Mouse (Mus musculus) CH12.LX (cell line): Measurements from ENCODE around the gene Olfr832. TPM values are rescaled to one million over a fixed set of nuclear protein-coding genes. Genes with fewer than 3 reads are reported as not detected.
"Not testable (repeated sequence)": the region's sequence is repeated elsewhere in the genome, so short reads cannot be mapped to it uniquely, and the experiment has no call there.

ENCODE experiments used
- DNase-seq: peaks from one replicate; pipeline ENCODE4 v3.0.0-alpha.2; 2013; ENCODE audit errors: extremely low read depth
- H3K27ac ChIP-seq: 2 replicates; pipeline ENCODE4 v1.5.1; 2012; ENCODE audit warnings: low read depth, mild to moderate bottlenecking, control low read depth, moderate library complexity; ENCODE audit not compliant: insufficient read depth
- H3K27me3 ChIP-seq: replicated peaks from 2 replicates; pipeline ENCODE3; 2012; ENCODE audit warnings: inconsistent platforms
- H3K36me3 ChIP-seq, 2 experiments: replicated peaks in 1 of 2; 2 replicates each; pipeline versions ENCODE3 to v1.6.1; 2012; ENCODE audit warnings: inconsistent platforms in 1 of 2, low read length in 1 of 2, mild to moderate bottlenecking in 1 of 2, mixed read lengths in 1 of 2, moderate library complexity in 1 of 2; ENCODE audit not compliant: control insufficient read depth in 1 of 2, insufficient read depth in 1 of 2
- H3K4me1 ChIP-seq, 2 experiments: 2 replicates each; pipeline ENCODE4 v1.6.1; 2012; ENCODE audit warnings: inconsistent platforms in 1 of 2, moderate library complexity in 1 of 2; ENCODE audit not compliant: insufficient read depth in 2 of 2, control insufficient read depth in 1 of 2
- H3K4me2 ChIP-seq: 2 replicates; pipeline ENCODE4 v1.6.1; 2012; ENCODE audit warnings: low read depth, mild to moderate bottlenecking, control low read depth; ENCODE audit not compliant: poor library complexity, insufficient read depth, severe bottlenecking
- H3K4me3 ChIP-seq, 3 experiments: fragments of 150-350 bp in 1 of 3; sonication (generic) in 1 of 3; replicated peaks in 1 of 3; 2 replicates each; pipeline versions ENCODE3 to v1.5.1; 2011 to 2012; ENCODE audit warnings: low read depth in 2 of 3, low read length in 2 of 3, mild to moderate bottlenecking in 2 of 3, moderate library complexity in 2 of 3, control low read depth in 1 of 3, improper control_type of control experiment in 1 of 3, inconsistent platforms in 1 of 3, mixed read lengths in 1 of 3; ENCODE audit not compliant: poor library complexity in 1 of 3
- H3K79me2 ChIP-seq: replicated peaks from 2 replicates; pipeline ENCODE4 v1.6.1; 2012; ENCODE audit warnings: mild to moderate bottlenecking, moderate library complexity; ENCODE audit not compliant: control insufficient read depth, poor library complexity, insufficient read depth, severe bottlenecking; ENCODE audit errors: extremely low read depth
- H3K9ac ChIP-seq: 2 replicates; pipeline ENCODE4 v1.6.1; 2012; ENCODE audit warnings: low read depth, mild to moderate bottlenecking, control low read depth, moderate library complexity; ENCODE audit not compliant: insufficient read depth
- H3K9me3 ChIP-seq: replicated peaks from 2 replicates; pipeline ENCODE3; 2012; ENCODE audit warnings: low read length, inconsistent platforms, mixed read lengths
- CTCF ChIP-seq, 2 experiments: IDR thresholded peaks in 1 of 2; conservative IDR thresholded peaks in 1 of 2; 2 replicates each; pipeline ENCODE4 v1.5.1; 2011 to 2012; ENCODE audit warnings: low read depth in 2 of 2, low read length in 2 of 2, improper control_type of control experiment in 1 of 2, inconsistent platforms in 1 of 2, mild to moderate bottlenecking in 1 of 2, moderate library complexity in 1 of 2
- IRF4 ChIP-seq: IDR thresholded peaks from 2 replicates; pipeline ENCODE4 v1.6.1; 2014; ENCODE audit warnings: low read depth, mild to moderate bottlenecking, inconsistent platforms, low read length, improper control_type of control experiment
- JUND ChIP-seq: conservative IDR thresholded peaks from 2 replicates; pipeline ENCODE4 v1.6.1; 2011; ENCODE audit warnings: low read depth, low read length, improper control_type of control experiment
- MEF2A ChIP-seq: IDR thresholded peaks from 2 replicates; pipeline ENCODE4 v1.6.1; 2014; ENCODE audit warnings: low read depth, mild to moderate bottlenecking, inconsistent platforms, low read length, improper control_type of control experiment, borderline replicate concordance
- MXI1 ChIP-seq: IDR thresholded peaks from 2 replicates; pipeline ENCODE4 v1.6.1; 2011; ENCODE audit warnings: mild to moderate bottlenecking, low read depth, low read length, improper control_type of control experiment
- PAX5 ChIP-seq: IDR thresholded peaks from 2 replicates; pipeline ENCODE4 v1.6.1; 2012; ENCODE audit warnings: low read length, inconsistent platforms, mixed read lengths
- POLR2A ChIP-seq: IDR thresholded peaks from 2 replicates; pipeline ENCODE4 v1.6.1; 2011; ENCODE audit warnings: low read depth, mild to moderate bottlenecking, improper control_type of control experiment, low read length
- TBP ChIP-seq: conservative IDR thresholded peaks from 2 replicates; pipeline ENCODE4 v1.6.1; 2011; ENCODE audit warnings: low read depth, low read length, improper control_type of control experiment
- USF2 ChIP-seq: conservative IDR thresholded peaks from 2 replicates; pipeline ENCODE4 v1.6.1; 2011; ENCODE audit warnings: low read depth, low read length, improper control_type of control experiment
- ZKSCAN1 ChIP-seq: IDR thresholded peaks from 2 replicates; pipeline ENCODE4 v1.6.1; 2012; ENCODE audit warnings: low read depth, inconsistent platforms, low read length, improper control_type of control experiment, borderline replicate concordance
- ZMIZ1 ChIP-seq: IDR thresholded peaks from 2 replicates; pipeline ENCODE4 v1.6.1; 2012; ENCODE audit warnings: low read depth, mild to moderate bottlenecking, inconsistent platforms, low read length, improper control_type of control experiment
- ZNF384 ChIP-seq: IDR thresholded peaks from 2 replicates; pipeline ENCODE4 v1.6.1; 2012; ENCODE audit warnings: low read depth, low read length, improper control_type of control experiment, inconsistent platforms
- dilution Hi-C: fragments of 300-500 bp; cut with MboI; formaldehyde crosslinking; loops from 2 replicates; pipeline ENCODE4 v1.14.3; 2020; ENCODE audit warnings: low sequenced_read_pairs; ENCODE audit not compliant: extremely low pct_unique_long_range_greater_than_20kb, extremely low pct_ligation_motif_present
- in situ Hi-C: fragments of 300-500 bp; cut with MboI; formaldehyde crosslinking; loops from 3 replicates; pipeline ENCODE4 v1.14.3; 2019; ENCODE audit warnings: low sequenced_read_pairs, low pct_ligation_motif_present, low pct_unique_long_range_greater_than_20kb, mixed read lengths
- polyA plus RNA-seq: library from polyadenylated mRNA; unstranded; fragments of >175 nt; gene quantifications from 2 replicates; pipeline ENCODE4 v1.2.1, GENCODE M21; 2012; ENCODE audit warnings: low read depth; ENCODE audit not compliant: insufficient read length
- total RNA-seq, 2 experiments: library from RNA; depleted of rRNA; stranded (reverse); fragments of 300-350 nt in 1 of 2; fragments of >200 nt in 1 of 2; gene quantifications; 2 replicates each; pipeline ENCODE4 v1.2.3; 2012 to 2014

The Olfr832 gene
- total RNA-seq (2012; rRNA removed), result not detected in 2 replicates
- not detected in 2 replicates for total RNA-seq (2014; rRNA removed)
- polyA plus RNA-seq, result not detected in 2 replicates

- in situ Hi-C loops, H3K9ac ChIP-seq, dilution Hi-C loops, H3K27ac ChIP-seq, H3K27me3 ChIP-seq, H3K4me3 ChIP-seq, DNase-seq, H3K9me3 ChIP-seq, H3K36me3 ChIP-seq, H3K79me2 ChIP-seq, H3K4me1 ChIP-seq, H3K4me2 ChIP-seq: not testable (repeated sequence)
These were observed at the start of gene Olfr832 for GRCm38 (mm10) chr9:18936822-18937221. Gene Olfr832 (plus strand): TSS chr9:18937122.

- H3K9ac ChIP-seq, dilution Hi-C loops, DNase-seq, H3K4me3 ChIP-seq, H3K9me3 ChIP-seq, H3K79me2 ChIP-seq, H3K36me3 ChIP-seq, H3K27me3 ChIP-seq, H3K27ac ChIP-seq, in situ Hi-C loops, H3K4me2 ChIP-seq, H3K4me1 ChIP-seq: not testable (repeated sequence)
These were observed 29.2 kb upstream of the Olfr832 start for GRCm38 (mm10) chr9:18907699-18908098.

- H3K4me3 ChIP-seq, H3K9ac ChIP-seq, H3K4me2 ChIP-seq, H3K4me1 ChIP-seq, in situ Hi-C loops, H3K27me3 ChIP-seq, DNase-seq, H3K79me2 ChIP-seq, H3K36me3 ChIP-seq, dilution Hi-C loops, H3K9me3 ChIP-seq, H3K27ac ChIP-seq: not testable (repeated sequence)
These were observed 9.0 kb upstream of the Olfr832 start for GRCm38 (mm10) chr9:18927921-18928320.

GRCm38 (mm10) chr9:18962021-18962420 lies 25.1 kb downstream of the Olfr832 start:
- Histone ChIP-seq H3K79me2 (no peaks in the 10 kb centered on the region), H3K36me3 (no peaks in the 10 kb centered on the region), H3K27me3 (no peaks in the 10 kb centered on the region), H3K9me3 (peaks cover under 1% of the 10 kb centered on the region), H3K27ac (no peak overlapping the region), H3K4me2 (no peak overlapping the region), H3K4me3 (no peak overlapping the region), H3K9ac (no peak overlapping the region), H3K4me1 (no peaks in the 10 kb centered on the region)
- DNase-seq, result no peak
- dilution Hi-C loops (no loop called here), in situ Hi-C loops (no loop called here)
- TF ChIP-seq TBP, result no peak
- no peak for TF ChIP-seq ZKSCAN1
- TF ChIP-seq ZNF384, result no peak
- TF ChIP-seq MXI1, result no peak
- no peak for TF ChIP-seq ZMIZ1
- TF ChIP-seq MEF2A, result no peak
- TF ChIP-seq PAX5, result no peak
- TF ChIP-seq USF2, result no peak
- TF ChIP-seq IRF4, result no peak
- no peak for TF ChIP-seq JUND
- no peak for TF ChIP-seq CTCF (conservative IDR thresholded peaks at IDR 0.05 in 1 of 2, IDR thresholded peaks at IDR 0.05 in 1 of 2; ENCODE audit: low read depth in 2 of 2, low read length in 2 of 2)
- no peak for TF ChIP-seq POLR2A
